Mouse (Mus musculus) intestine, embryonic 15.5 days (tissue): ENCODE results near the gene Gm17416. TPM values are rescaled to one million over a fixed set of nuclear protein-coding genes. Genes with fewer than 3 reads are reported as not detected.

ENCODE experiments used
- ATAC-seq: fragments of 200-750 bp; cut with Nextera tagmentation; 2 replicates; pipeline ENCODE4 v1.8.0; 2017; ENCODE audit warnings: moderate TSS enrichment, moderate library complexity
- H3K27ac ChIP-seq: fragments of 300-500 bp; sonication (generic); 2 replicates; pipeline ENCODE4 v1.5.1; 2015; ENCODE audit warnings: mild to moderate bottlenecking, inconsistent platforms
- H3K27me3 ChIP-seq: fragments of 300-500 bp; sonication (generic); replicated peaks from 2 replicates; pipeline ENCODE4 v1.6.1; 2015; ENCODE audit warnings: inconsistent platforms
- H3K36me3 ChIP-seq: fragments of 300-500 bp; sonication (generic); 2 replicates; pipeline ENCODE4 v1.6.1; 2015; ENCODE audit warnings: inconsistent platforms
- H3K4me1 ChIP-seq: fragments of 300-500 bp; sonication (generic); replicated peaks from 2 replicates; pipeline ENCODE4 v1.6.1; 2015; ENCODE audit warnings: inconsistent platforms
- H3K4me2 ChIP-seq: fragments of 300-500 bp; sonication (generic); replicated peaks from 2 replicates; pipeline ENCODE4 v1.6.1; 2015; ENCODE audit warnings: mild to moderate bottlenecking, inconsistent platforms
- H3K4me3 ChIP-seq: fragments of 300-500 bp; sonication (generic); replicated peaks from 2 replicates; pipeline ENCODE4 v1.5.1; 2015; ENCODE audit warnings: inconsistent platforms
- H3K9ac ChIP-seq: fragments of 300-500 bp; sonication (generic); 2 replicates; pipeline ENCODE4 v1.6.1; 2015; ENCODE audit warnings: inconsistent platforms
- H3K9me3 ChIP-seq: fragments of 300-500 bp; sonication (generic); 2 replicates; pipeline ENCODE4 v1.6.1; 2016; ENCODE audit warnings: inconsistent platforms
- WGBS: fragments of 180-500 bp; shearing (Covaris S2); methylation state at CpG from one replicate; pipeline ENCODE4 v1.1.7; 2015; 5-methylcytosine and 5-hydroxymethylcytosine counted together
- polyA plus RNA-seq: library from polyadenylated mRNA; unstranded; fragments of >200 nt; fragmentation: Nextera tagmentation; extraction: Ambion mirVana; gene quantifications from 2 replicates; pipeline ENCODE4 v1.2.1, GENCODE M21; 2015

Gm17416 gene
- polyA plus RNA-seq = not detected in 2 replicates

DNA sequence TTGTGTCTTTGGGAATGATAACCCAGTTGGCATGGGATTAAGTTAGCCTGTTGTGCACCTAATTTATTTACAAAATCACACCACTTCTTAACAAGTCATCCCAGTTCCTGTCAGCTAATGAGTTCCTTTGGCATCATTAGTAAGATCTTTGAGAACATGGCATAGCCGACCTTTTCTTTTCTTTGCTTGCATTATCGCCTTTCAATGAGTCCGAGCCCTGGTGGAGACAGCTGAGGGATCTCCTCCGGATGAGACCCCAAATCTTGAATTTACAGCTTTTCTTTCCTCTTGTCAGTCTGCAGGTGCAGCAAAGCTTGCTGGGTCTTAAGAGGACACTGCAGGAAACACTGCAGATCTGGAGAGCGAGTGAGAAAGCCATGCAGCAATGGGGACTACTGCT is at the start of gene Gm17416:
TSS of gene Gm17416 (plus strand) at position 301 of the 400 bp plus-strand sequence.
- WGBS = 92% methylated on average over 5 of the region's 5 CpGs
- no peak within 1 kb of the TSS for H3K27ac ChIP-seq

DNA sequence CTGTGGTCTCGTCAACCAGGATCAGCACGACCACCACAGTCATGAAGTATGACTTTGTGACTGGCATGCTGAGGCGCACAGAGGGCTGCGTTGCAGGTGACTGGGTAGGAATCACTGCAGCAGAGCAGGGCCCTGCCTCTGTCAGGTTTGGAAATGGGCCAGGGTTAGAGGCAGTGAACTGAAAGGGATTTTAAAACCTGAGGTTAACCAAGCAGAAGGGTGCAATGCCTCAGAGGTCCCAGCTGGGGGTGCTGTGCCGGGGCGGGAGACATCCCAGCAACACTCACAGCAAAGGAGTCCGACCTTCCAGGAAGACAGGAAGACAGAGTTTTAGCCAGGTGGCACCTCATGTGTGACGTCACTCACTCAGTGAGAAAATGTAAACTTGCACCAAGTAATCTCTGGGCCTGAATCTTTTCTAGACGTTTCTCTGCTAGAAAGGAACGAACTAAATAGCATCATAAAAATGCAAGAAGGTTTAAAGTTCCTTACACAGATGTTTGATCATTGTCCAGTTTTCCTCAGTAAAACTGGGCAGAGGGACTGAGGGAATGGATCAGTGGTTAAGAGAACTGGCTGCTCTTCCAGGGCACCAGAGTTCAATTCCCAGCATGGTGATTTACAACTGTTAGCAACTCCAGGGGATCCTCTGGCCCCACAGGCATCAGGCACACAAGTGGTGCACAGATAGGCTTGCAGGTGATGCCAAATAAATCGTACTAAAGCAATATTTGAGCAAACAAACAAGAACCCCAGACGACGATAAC is 29.0 kb upstream of the Gm17416 start, which contains the start of gene Defb29:
TSS of gene Defb29 (minus strand) at position 155 of the 767 bp plus-strand sequence.
- no peaks in the 10 kb centered on the region for H3K27me3 ChIP-seq
- 43% methylated on average over 13 of the region's 13 CpGs for WGBS
- H3K4me3 ChIP-seq = no peak within 1 kb of the TSS
- H3K9ac ChIP-seq = no peak within 1 kb of the TSS
- H3K9me3 ChIP-seq = no peaks in the 10 kb centered on the region
- ATAC-seq = no peak
- H3K4me1 ChIP-seq = no peaks in the 10 kb centered on the region
- H3K4me2 ChIP-seq = no peak within 1 kb of the TSS
- no peak within 1 kb of the TSS for H3K27ac ChIP-seq
- H3K36me3 ChIP-seq = no peaks in the 10 kb centered on the region

More for the DNA sequence above, at the start of gene Gm17416:
- no peaks in the 10 kb centered on the region for H3K36me3 ChIP-seq
- no peak within 1 kb of the TSS for H3K4me3 ChIP-seq
- no peak within 1 kb of the TSS for H3K9ac ChIP-seq
- no peak for ATAC-seq
- no peaks in the 10 kb centered on the region for H3K27me3 ChIP-seq
- no peak within 1 kb of the TSS for H3K4me2 ChIP-seq
- H3K4me1 ChIP-seq = no peaks in the 10 kb centered on the region
- no peaks in the 10 kb centered on the region for H3K9me3 ChIP-seq

DNA sequence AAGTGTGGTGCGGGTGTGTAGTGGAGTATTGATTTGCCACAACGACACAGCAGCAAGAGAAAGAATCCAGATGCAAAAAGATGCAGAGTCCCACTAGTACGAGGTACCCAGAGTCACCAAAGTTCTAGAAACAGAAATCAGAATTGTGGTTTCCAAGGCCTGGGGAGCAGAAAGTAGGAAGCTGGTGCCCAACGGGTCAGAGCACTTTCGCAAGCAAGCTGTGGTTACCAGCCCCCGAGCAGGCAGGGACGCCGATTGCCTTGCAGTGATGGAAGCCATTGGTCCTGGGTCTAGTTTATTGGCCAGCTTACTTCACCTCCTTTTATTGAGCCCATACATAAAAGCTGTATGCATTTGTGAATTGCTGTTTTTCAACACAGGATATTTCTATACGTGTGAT is 27.2 kb upstream of the Gm17416 start:
- no peak overlapping the region for H3K27ac ChIP-seq

DNA sequence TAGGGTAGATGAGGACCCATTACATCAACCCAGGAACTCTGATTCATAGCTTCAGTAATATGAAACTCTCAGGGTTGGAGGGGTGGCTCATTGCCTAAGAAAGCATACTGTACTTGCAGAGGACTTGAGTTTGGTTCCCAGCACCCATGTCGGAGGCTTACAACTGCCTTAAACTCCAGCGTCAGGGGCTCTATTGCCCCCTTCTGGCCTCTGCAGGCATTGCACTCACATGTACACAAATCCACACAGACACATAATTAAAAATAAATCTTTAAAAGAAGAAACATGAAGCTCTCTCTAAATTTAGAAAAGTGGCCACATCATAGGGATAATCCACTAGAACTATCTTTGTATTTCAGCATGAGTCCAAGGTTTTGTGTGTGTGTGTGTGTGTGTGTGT is 26.2 kb upstream of the Gm17416 start:
- Histone ChIP-seq H3K27ac (no peak overlapping the region), H3K4me1 (no peaks in the 10 kb centered on the region), H3K9me3 (no peaks in the 10 kb centered on the region), H3K36me3 (no peaks in the 10 kb centered on the region), H3K4me3 (no peak overlapping the region), H3K9ac (no peak overlapping the region), H3K4me2 (no peak overlapping the region), H3K27me3 (no peaks in the 10 kb centered on the region)
- ATAC-seq = no peak
- WGBS = 75% methylated on average over 2 of the region's 2 CpGs

More for the DNA sequence above, 27.2 kb upstream of the Gm17416 start:
- Histone ChIP-seq H3K4me2 (no peak overlapping the region), H3K9ac (no peak overlapping the region), H3K27me3 (no peaks in the 10 kb centered on the region), H3K4me3 (no peak overlapping the region), H3K36me3 (no peaks in the 10 kb centered on the region), H3K9me3 (no peaks in the 10 kb centered on the region), H3K4me1 (no peaks in the 10 kb centered on the region)
- WGBS = 80% methylated on average over 9 of the region's 9 CpGs
- no peak for ATAC-seq

DNA sequence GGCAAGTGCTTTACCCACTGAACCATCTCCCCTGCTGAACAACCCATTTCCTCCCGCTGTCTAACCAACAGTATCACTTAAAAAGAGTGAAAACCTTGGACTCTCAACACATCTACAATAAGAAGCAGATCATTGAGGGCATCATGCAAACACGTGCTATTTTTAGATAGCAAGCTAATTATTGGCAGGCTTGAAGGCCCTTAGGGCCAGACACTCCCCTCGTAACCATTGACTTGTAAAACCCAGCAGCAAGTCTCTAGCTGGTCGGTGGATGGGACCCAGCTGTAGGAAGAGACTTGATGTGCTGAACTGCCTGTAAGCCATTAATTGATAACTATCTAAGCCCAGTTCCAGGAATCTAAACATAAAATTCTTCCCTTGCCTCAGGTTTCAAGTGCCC is 25.7 kb upstream of the Gm17416 start:
- ATAC-seq = peak; percentile 44
- WGBS = 52% methylated on average over 4 of the region's 4 CpGs

DNA sequence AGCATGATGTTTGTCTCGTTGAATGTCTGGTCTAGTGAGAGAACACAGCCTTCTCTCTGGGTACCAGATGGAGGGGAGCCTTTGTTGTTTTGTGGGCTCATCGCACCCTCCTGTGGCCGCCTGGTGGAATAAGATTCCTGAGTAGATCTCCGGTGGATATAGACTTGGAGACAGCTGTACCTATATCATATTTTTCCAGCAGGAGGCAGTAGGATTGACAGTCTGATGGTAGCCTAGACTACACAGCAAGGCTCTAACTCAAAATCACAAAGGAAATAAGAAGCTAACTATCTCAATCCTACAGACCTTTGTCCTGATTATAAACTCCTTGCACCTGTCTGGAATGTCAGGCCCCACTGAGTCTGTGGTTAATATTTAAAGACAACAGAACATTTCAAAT is 24.4 kb upstream of the Gm17416 start:
- 11% methylated on average over 4 of the region's 4 CpGs for WGBS
- Histone ChIP-seq H3K27me3 (no peaks in the 10 kb centered on the region), H3K9ac (no peak overlapping the region), H3K4me1 (no peaks in the 10 kb centered on the region), H3K27ac (no peak overlapping the region), H3K4me2 (no peak overlapping the region), H3K4me3 (no peak overlapping the region), H3K36me3 (no peaks in the 10 kb centered on the region), H3K9me3 (no peaks in the 10 kb centered on the region)
- peak; percentile 89 for ATAC-seq

More for the DNA sequence above, 25.7 kb upstream of the Gm17416 start:
- H3K27ac ChIP-seq = no peak overlapping the region
- H3K27me3 ChIP-seq = no peaks in the 10 kb centered on the region
- H3K4me1 ChIP-seq = no peaks in the 10 kb centered on the region
- no peaks in the 10 kb centered on the region for H3K36me3 ChIP-seq
- no peak overlapping the region for H3K4me2 ChIP-seq
- H3K9me3 ChIP-seq = no peaks in the 10 kb centered on the region
- H3K4me3 ChIP-seq = no peak overlapping the region
- no peak overlapping the region for H3K9ac ChIP-seq

DNA sequence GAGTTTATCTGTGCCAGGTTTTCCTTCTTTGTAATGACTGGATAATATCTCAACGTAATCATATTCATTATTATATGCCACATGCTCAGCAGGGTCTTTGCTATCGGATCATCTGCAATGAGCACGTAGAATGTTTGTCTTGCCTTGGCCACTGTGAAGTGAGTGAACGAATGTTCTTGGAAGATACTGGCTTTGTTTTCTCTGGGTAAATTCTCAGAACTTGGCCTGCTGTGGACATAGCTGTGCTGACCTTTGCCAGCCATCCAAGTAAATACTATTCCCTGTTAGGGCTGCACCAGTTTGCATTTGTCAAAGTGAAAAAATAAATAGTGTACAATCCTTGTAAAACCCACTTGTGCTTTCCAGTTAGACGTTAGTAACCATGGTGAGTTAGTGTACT is 21.0 kb upstream of the Gm17416 start:
- ATAC-seq = no peak
- Histone ChIP-seq H3K27me3 (no peaks in the 10 kb centered on the region), H3K4me3 (no peak overlapping the region), H3K9ac (no peak overlapping the region), H3K9me3 (no peaks in the 10 kb centered on the region), H3K27ac (no peak overlapping the region), H3K4me2 (no peak overlapping the region), H3K36me3 (no peaks in the 10 kb centered on the region), H3K4me1 (no peaks in the 10 kb centered on the region)
- 66% methylated on average over 5 of the region's 5 CpGs for WGBS

DNA sequence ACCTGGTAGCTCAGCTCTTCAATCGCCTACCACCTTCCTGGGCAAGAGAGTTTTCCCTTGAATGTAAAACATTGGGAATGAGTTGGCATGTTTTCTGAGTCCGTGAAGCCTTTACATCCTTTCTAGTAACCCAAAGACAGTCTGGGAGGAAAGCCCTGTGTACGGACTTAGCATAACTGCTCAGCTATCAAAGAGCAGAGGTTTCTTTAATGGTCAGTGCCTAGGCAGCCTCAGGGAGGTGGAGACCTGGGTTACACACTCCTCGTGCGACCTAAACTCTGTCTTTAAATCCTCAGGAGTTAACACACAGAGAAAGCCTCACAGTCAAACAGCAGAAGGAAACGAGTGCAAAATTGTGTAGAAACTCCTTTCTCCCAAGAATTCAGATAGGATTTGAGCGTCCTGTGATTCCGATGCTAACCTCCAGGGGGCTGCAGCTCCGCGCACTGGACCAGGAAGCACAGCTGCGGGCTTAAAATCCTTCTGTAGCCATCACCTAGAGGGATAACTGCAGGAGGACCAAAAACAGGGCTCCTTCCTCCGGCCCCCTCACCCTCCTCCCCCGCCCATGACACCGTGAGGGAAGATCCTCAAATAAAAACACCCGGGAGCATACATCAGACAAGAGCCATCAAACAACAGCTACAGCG is 15.2 kb upstream of the Gm17416 start:
- Histone ChIP-seq H3K27me3 (no peaks in the 10 kb centered on the region), H3K4me1 (no peaks in the 10 kb centered on the region), H3K4me3 (no peak overlapping the region), H3K27ac (no peak overlapping the region), H3K9me3 (no peaks in the 10 kb centered on the region), H3K36me3 (no peaks in the 10 kb centered on the region), H3K9ac (no peak overlapping the region), H3K4me2 (peak overlapping the region; percentile 43)
- WGBS = 11% methylated on average over 16 of the region's 16 CpGs
- 0 out of 2 replicates have a peak, but pooled peaks have one; percentile 58 for ATAC-seq

DNA sequence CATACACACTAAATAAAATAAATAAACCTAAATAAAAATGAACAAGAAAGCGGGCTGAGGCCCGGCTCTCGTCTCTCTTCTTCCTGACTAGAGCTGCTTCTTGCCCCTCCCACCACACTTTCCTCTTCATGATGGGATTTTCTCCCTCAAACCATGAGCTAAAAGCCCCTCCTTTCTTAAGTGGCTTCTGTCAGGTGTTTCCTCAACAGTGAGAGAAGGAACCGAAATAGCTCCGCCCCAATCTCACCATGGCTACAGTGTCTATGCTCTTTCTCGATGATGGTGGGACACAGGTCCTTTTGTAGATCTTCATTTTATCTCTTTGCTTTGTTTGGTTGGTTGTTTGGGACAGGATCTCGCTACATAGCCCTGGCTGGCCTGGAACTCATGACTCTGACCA is 12.5 kb upstream of the Gm17416 start:
- ATAC-seq = no peak
- H3K4me3 ChIP-seq = no peak overlapping the region
- H3K9me3 ChIP-seq = no peaks in the 10 kb centered on the region
- H3K4me2 ChIP-seq = no peak overlapping the region
- no peaks in the 10 kb centered on the region for H3K36me3 ChIP-seq
- H3K27me3 ChIP-seq = no peaks in the 10 kb centered on the region
- no peak overlapping the region for H3K27ac ChIP-seq
- H3K9ac ChIP-seq = no peak overlapping the region
- H3K4me1 ChIP-seq = no peaks in the 10 kb centered on the region
- 85% methylated on average over 7 of the region's 7 CpGs for WGBS

DNA sequence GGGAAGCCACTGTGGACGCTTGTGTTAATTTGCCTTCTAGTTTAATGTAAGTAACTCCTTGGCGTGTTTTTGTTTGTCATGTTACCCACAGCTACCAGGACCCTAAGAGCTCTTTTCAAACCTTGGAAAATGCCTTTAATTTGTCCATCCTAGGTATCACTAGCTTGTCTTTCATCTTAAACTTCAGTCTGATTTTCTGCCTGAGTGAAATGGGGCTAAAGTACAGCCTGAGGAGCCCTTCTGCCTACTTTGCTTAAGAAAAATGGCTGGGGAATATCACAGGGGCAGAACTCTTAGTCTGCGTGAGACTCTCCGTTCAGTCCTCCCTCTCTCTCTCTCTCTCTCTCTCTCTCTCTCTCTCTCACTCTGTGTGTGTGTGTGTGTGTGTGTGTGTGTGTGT is 743 bp downstream of the Gm17416 start:
- Histone ChIP-seq H3K4me1 (no peaks in the 10 kb centered on the region), H3K27me3 (no peaks in the 10 kb centered on the region), H3K36me3 (no peaks in the 10 kb centered on the region), H3K27ac (no peak overlapping the region), H3K4me3 (no peak overlapping the region), H3K4me2 (no peak overlapping the region), H3K9ac (no peak overlapping the region), H3K9me3 (no peaks in the 10 kb centered on the region)
- WGBS = 71% methylated on average over 4 of the region's 4 CpGs
- ATAC-seq = no peak

DNA sequence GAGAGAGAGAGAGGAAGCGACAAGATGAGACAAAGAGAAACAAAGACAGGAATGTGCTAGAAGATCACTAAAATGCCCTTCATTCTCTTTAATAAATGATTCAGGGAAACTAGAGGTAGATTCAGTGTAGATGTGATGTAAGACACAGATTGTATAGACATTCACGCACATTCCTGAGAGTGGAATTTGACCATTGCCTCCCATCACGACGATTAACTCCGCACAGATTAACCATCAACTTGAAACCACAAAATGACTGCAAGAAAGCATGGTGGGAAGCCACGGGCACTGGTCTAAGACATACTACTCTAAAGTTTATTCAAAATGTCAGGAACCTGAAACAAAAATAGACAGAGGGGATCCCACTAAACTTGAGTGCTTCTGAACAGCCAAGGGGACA is 1.2 kb downstream of the Gm17416 start:
- Histone ChIP-seq H3K27me3 (no peaks in the 10 kb centered on the region), H3K4me1 (no peaks in the 10 kb centered on the region), H3K9me3 (no peaks in the 10 kb centered on the region), H3K4me3 (no peak overlapping the region), H3K4me2 (no peak overlapping the region), H3K9ac (no peak overlapping the region), H3K36me3 (no peaks in the 10 kb centered on the region), H3K27ac (no peak overlapping the region)
- WGBS = 47% methylated on average over 6 of the region's 6 CpGs
- no peak for ATAC-seq

DNA sequence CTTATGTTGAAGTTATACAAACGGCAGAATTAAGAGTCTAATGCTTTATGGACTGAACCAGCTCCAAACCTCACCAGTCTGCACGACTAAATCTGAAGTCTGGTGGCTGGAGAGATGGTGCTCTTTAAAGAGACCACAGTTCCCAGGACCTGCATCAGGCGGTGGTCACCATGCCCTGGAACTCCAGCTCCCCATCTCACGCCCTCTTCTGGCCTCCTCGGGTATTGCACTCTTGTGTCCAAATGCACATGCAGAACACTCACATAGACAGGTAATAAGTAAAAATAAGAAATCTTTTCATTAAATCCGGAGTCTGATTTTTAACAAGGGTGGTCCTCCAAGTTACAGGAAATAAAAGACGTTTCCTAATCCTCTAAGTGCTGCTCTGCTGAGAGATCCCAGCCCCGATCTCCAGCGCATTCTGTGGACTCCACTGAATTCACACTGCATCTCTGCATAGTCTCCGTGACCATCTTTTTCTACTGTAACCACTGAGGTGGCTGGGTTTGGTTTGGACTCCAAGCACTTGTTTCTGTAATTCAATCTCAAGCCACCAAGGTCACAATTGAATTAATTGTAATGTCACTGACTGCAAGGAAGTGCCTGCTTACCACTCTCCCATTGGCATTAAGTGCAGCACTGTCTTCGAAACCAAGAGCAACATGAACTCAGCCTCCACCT is 3.1 kb downstream of the Gm17416 start, which contains the start of gene Defb21:
TSS of gene Defb21 (plus strand) at position 631 of the 681 bp plus-strand sequence.
- Histone ChIP-seq H3K27me3 (no peaks in the 10 kb centered on the region), H3K27ac (no peak within 1 kb of the TSS), H3K36me3 (no peaks in the 10 kb centered on the region), H3K4me3 (no peak within 1 kb of the TSS), H3K4me1 (no peaks in the 10 kb centered on the region), H3K9ac (no peak within 1 kb of the TSS), H3K9me3 (no peaks in the 10 kb centered on the region), H3K4me2 (no peak within 1 kb of the TSS)
- 64% methylated on average over 11 of the region's 11 CpGs for WGBS
- no peak for ATAC-seq
